Mouse (Mus musculus) lung, postnatal 25 days (tissue): ENCODE measurements around the gene Npy4r.

ENCODE experiments used
- DNase-seq: peaks from one replicate; pipeline ENCODE4 v3.0.0; 2022; ENCODE audit warnings: low spot score

The Npy4r gene

DNA sequence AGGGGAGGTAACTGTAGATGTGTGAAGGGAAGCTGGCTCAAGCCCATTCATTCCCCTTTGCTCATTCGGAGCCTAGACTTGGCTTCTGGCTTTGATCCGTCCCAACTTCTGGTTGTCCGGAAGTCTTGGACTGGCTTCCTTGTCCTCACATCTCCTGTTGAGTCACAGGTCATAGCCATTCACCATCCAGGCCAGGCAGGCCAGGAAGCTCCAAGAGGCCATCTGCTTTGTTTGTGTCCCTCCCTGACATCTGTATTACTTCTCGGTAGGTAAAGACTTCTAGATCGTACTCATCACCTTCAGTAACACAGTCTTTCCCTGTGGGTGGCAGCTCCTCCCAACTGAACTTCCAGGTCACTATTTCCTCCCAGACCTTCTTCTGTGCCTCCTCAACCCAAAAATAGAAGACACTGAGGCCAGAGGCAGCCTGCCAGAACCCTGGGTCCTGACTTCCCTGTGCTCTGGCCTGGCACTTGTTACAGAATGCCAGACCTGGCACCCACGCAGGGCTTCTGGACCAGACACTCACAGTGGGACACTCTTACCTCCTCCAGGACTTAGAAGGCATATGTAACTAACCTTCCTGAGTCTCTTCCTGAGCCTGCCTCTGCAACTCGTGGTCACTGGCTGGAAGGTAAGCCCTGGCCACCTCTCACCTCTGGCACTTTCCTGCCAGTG is 33.1 kb downstream of the Npy4r start:
- DNase-seq, result no peak

GRCm38 (mm10) chr14:34114311-34114710 is 38.0 kb downstream of the Npy4r start:
- no peak for DNase-seq

GRCm38 (mm10) chr14:34107594-34107993 is 44.7 kb downstream of the Npy4r start:
- DNase-seq, result no peak

DNA sequence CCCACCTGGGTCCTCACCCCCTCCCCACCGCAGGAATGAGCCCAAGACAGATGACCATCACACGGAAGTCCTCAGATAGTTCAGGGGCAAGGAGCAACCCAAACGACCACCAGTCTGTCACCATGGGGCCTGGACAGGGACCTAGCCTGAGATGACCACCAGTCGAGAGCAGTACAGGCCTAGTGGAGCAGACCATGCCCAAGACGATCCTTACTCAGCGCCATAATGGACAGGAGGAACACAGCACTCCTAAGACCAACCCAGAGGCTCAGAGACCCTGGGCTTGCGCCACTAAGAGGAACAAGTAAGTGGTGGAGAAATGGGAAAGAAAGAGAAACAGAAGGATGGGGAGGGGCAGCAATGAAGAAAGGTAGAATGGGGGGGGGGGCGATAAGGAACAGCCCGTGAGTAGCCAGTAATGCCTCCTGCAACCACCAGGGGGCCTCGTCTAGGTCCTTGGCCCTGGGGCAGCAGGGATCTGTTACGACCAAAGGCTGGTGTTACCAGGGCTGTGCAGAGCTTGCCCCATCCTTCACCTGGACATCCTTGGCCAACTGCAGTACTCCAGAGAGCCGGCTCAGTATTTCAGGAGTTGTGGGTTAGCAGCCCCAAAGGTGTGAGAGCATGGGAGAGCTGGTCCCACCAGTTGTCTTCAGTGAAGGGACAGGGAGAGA is 45.8 kb downstream of the Npy4r start:
- DNase-seq, result no peak

GRCm38 (mm10) chr14:34104892-34105291 is 47.4 kb downstream of the Npy4r start:
- peak; percentile 74 for DNase-seq

- DNase-seq, result no peak
These were observed 48.4 kb downstream of the Npy4r start for GRCm38 (mm10) chr14:34103855-34104254.

GRCm38 (mm10) chr14:34102601-34103000 is 49.7 kb downstream of the Npy4r start, which contains the start of gene A630023A22Rik:
Gene A630023A22Rik (minus strand): TSS chr14:34102754.
- no peak for DNase-seq

- no peak for DNase-seq
These were observed 56.1 kb downstream of the Npy4r start for GRCm38 (mm10) chr14:34096161-34096560.
